Mouse (Mus musculus): Measurements from ENCODE around the gene Hes1. TPM values are rescaled to one million over a fixed set of nuclear protein-coding genes. Genes with fewer than 3 reads are reported as not detected.

The Hes1 gene
- total RNA-seq, 2 experiments from 2014 or later: 49.0 to 58.4 TPM

GRCm38 (mm10) chr16:30050767-30051490 lies 13.3 kb upstream of the Hes1 start:
- DNase-seq: no peak
- intact Hi-C loops (cut with DNase I): no loop called here

DNA sequence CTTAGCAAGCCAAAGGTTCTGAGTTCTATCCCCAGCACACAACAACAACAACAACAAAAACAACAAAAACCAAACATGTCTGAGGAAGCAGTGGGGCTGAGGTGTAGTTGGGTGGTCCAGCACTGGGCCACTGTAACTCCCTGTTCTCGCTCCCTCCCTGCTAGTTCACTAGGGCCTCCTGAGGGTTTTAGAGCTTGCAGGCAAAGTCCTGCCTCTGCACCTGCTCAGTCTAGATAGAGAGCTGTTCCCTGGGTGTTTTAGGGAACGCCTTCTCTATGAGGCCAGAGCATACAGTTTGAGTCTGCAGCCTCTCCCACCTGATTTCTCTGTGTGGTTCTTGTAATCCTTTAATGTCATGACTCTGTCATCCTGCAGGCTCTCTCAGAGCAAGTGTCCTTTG lies 11.9 kb upstream of the Hes1 start:
- DNase-seq: no peak
- intact Hi-C loops (cut with DNase I): no loop called here

GRCm38 (mm10) chr16:30052839-30053511 lies 11.2 kb upstream of the Hes1 start:
- intact Hi-C loops (cut with DNase I): no loop called here
- DNase-seq: no peak

DNA sequence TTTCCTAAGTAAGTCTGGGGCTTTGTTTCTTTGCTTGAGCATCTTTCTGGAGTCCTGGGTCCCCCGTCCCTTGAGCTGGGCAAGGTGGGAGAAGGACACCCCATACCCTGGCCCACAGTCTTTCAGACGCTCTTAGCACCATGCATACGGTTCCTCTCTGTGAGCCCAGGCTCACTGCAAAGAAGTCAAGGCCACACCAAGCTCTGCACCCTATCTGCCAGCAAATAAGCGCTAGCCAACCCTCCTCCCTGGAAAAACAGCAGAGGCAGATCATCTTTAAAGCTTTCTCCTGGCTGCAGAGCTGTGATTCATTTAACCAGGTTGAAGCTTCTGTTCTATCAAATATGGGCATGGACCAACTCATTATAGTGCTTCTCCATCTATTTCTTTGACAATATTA lies 9.6 kb upstream of the Hes1 start:
- intact Hi-C loops (cut with DNase I): no loop called here
- no peak for DNase-seq

GRCm38 (mm10) chr16:30055361-30055889 lies 8.8 kb upstream of the Hes1 start:
- no peak for DNase-seq
- intact Hi-C loops (cut with DNase I): no loop called here

DNA sequence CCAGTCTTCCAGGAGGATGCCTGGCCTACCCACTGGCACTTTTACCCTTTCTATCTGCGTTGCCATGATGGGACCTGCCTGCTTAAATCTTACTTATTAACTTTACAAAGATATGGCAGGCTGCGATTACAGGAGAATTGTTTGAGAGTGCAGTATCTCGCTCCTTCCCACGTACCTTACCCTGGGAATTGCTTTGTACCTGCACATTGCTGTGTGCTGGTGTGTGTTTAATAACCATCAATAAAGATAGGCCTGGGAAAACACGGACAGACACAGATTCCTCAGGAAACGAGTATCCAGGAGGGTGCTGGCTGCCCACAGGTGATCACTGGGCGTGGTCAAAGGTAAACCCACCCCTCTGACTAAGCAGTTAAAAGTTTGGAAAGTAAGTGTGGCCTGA lies 8.3 kb upstream of the Hes1 start:
- intact Hi-C loops (cut with DNase I): no loop called here
- DNase-seq: no peak

DNA sequence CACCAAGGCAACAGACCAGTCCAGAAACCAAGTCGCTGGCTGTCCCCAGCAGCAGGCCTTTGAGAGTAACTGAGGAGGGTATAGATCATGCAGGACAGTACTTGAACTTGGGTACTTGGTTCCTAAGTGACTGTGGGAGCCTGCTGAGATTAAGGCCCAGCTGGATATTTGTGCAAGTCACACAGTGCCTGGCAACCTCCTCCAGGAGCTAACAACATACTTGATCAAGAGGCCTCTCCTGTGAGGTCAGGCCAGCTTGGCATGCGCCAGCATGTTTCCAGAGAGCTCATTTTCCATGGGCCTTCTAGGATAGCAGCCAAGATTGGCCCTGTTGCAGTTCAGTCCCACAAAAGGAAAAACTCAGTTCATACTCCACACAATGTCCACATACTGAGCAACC lies 7.3 kb upstream of the Hes1 start:
- intact Hi-C loops (cut with DNase I): no loop called here
- DNase-seq: peak; percentile 83 to 86

- DNase-seq: peak; percentile 89 to 90
- intact Hi-C loops (cut with DNase I): no loop called here
Measured at GRCm38 (mm10) chr16:30058974-30059717, 5.0 kb upstream of the Hes1 start.

DNA sequence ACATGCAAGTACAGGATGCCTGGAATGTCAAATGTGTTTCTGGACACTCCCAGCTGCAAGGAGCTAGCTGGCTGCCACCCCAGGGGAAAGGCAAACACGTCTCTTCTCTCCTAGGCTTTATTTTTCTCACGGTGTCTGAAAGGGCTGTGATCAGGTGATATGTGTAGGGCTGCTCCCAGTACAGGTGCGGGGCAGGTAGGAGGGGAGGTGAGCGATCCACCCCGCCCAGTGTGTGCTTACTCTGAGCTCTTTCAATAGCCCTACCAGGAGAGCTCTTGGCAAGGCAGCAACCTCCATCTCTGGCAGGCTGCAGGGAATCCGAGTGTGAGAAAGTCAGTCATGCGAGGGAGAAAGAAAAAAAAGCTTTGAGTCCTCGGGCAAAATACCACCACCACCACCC lies 3.8 kb upstream of the Hes1 start:
- intact Hi-C loops (cut with DNase I): loop anchor here (5.0 kb wide), 1 partner anchor 178 kb away; no protein-coding TSS in a partner anchor
- DNase-seq: peak; percentile 69 to 70

GRCm38 (mm10) chr16:30062242-30063030 lies 1.7 kb upstream of the Hes1 start:
- intact Hi-C loops (cut with DNase I): loop anchor here (5.0 kb wide), 1 partner anchor 180 kb away; no protein-coding TSS in a partner anchor
- DNase-seq: peak in 1 of 2 experiments; percentile 29

- intact Hi-C loops (cut with DNase I): loop anchor here (5.0 kb wide), 1 partner anchor 181 kb away; no protein-coding TSS in a partner anchor
- peak; percentile 84 for DNase-seq
Measured at GRCm38 (mm10) chr16:30063121-30063881, 883 bp upstream of the Hes1 start.

GRCm38 (mm10) chr16:30064613-30065012 lies 429 bp downstream of the Hes1 start:
- intact Hi-C loops (cut with DNase I): loop anchor here (1.0 to 5.0 kb wide), 2 partner anchors 55 to 182 kb away; no protein-coding TSS in a partner anchor
- peak; percentile 44 to 56 for DNase-seq

DNA sequence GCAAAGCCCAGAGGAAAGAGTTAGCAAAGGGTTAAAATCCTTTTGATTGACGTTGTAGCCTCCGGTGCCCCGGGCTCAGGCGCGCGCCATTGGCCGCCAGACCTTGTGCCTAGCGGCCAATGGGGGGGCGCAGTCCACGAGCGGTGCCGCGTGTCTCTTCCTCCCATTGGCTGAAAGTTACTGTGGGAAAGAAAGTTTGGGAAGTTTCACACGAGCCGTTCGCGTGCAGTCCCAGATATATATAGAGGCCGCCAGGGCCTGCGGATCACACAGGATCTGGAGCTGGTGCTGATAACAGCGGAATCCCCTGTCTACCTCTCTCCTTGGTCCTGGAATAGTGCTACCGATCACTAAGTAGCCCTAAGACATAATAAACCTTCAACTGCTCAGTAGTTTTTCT lies 893 bp downstream of the Hes1 start:
- intact Hi-C loops (cut with DNase I): no loop called here
- DNase-seq: peak; percentile 97

DNA sequence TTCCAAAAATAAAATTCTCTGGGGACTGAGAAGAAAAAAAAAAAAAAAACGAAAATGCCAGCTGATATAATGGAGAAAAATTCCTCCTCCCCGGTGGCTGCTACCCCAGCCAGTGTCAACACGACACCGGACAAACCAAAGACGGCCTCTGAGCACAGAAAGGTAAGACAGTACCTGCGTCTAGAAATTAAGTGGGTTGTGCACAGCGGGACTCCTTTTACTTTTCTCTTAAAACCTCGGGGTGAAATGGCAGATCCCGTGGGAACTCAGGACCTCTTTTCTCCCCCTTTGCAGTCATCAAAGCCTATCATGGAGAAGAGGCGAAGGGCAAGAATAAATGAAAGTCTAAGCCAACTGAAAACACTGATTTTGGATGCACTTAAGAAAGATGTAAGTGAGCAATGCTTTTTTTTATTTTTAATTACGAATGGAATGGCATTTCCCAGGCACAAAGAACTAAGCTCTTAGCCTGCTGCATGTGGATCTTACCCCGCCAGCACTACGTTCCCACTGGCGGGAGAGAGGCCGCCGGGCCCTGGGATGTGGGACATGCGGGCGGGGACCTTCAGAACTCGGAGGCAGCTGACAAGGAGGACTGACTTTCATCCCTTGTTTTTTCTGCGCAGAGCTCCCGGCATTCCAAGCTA lies 1.5 kb downstream of the Hes1 start:
- intact Hi-C loops (cut with DNase I): loop anchor here (1.0 to 2.0 kb wide), 5 partner anchors 119 to 331 kb away; no protein-coding TSS in a partner anchor
- DNase-seq: peak; percentile 57 to 59

GRCm38 (mm10) chr16:30066184-30066851 lies 2.1 kb downstream of the Hes1 start:
- intact Hi-C loops (cut with DNase I): loop anchor here (1.0 to 2.0 kb wide), 5 partner anchors 120 to 332 kb away; no protein-coding TSS in a partner anchor
- peak; percentile 73 to 76 for DNase-seq

GRCm38 (mm10) chr16:30066852-30067301 lies 2.7 kb downstream of the Hes1 start:
- peak; percentile 91 to 93 for DNase-seq
- intact Hi-C loops (cut with DNase I): loop anchor here (1.0 to 2.0 kb wide), 5 partner anchors 120 to 333 kb away; no protein-coding TSS in a partner anchor

GRCm38 (mm10) chr16:30068041-30069020 lies 4.1 kb downstream of the Hes1 start:
- intact Hi-C loops (cut with DNase I): no loop called here
- peak; percentile 75 to 81 for DNase-seq

All from heart, postnatal 10 days (tissue).